Mouse (Mus musculus) liver, embryonic 14.5 days (tissue): ENCODE results near the gene Mapk1.

ENCODE experiments used
- CTCF ChIP-seq: IDR thresholded peaks from 2 replicates; pipeline ENCODE4 v1.5.1; 2016; ENCODE audit warnings: antibody characterized with exemption, low read depth, control low read depth
- EP300 ChIP-seq: IDR thresholded peaks from 2 replicates; pipeline ENCODE4 v1.6.1; 2016; ENCODE audit warnings: antibody characterized with exemption, low read depth

DNA sequence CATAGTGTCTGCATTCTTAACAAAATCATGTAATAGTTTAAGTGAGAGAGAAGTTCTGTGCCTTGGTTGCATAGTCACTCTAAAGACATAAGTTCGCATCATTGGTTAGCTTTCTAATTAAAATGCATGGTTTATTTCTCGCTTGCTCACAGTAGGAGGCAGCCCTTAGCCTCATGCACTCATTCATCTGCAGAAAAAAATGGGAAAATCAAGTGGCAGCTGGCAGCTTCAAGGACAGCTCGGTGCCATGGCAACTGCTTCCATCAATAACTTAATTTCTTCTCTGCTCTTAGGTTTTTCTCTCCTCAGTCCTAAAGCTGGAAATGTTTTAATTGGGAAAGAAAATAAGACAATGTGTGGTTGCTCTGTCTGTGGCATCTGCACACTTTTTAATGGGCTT lies 72.4 kb downstream of the Mapk1 start:
- no peak for TF ChIP-seq CTCF
- no peak for TF ChIP-seq EP300
